Mouse (Mus musculus) colon, adult 2 months (tissue): ENCODE data around the gene Dpf1. TPM values are rescaled to one million over a fixed set of nuclear protein-coding genes. Genes with fewer than 3 reads are reported as not detected.

Experiments used
- polyA plus RNA-seq: library from polyadenylated mRNA; depleted of rRNA; stranded (reverse); fragments of >200 nt; gene quantifications from 2 replicates; pipeline ENCODE4 v1.2.3, GENCODE M21; 2012; rRNA removed

The Dpf1 gene
- 0.69 and 1.6 TPM in 2 replicates for polyA plus RNA-seq

GRCm38 (mm10) chr7:29303738-29304462 is at the start of gene Dpf1:
Gene Dpf1 (plus strand): TSS chr7:29303951.

GRCm38 (mm10) chr7:29281201-29282073 is 22.3 kb upstream of the Dpf1 start, which contains the start of gene Spint2:
Gene Spint2 (minus strand): TSS chr7:29281912.

GRCm38 (mm10) chr7:29288942-29289638 is 14.7 kb upstream of the Dpf1 start, which contains the start of gene Ppp1r14a:
Gene Ppp1r14a (plus strand): TSS chr7:29289308.

Other genes starting within 250 kb of the Dpf1 start
- gene Ryr1, start 178.8 kb upstream of the Dpf1 start, polyA plus RNA-seq = 0.17 and 0.20 TPM in 2 replicates
- 3.9 and 5.3 TPM in 2 replicates for gene Rasgrp4, start 169.1 kb upstream of the Dpf1 start, polyA plus RNA-seq
- 144 and 173 TPM in 2 replicates for gene Fam98c, start 147.7 kb upstream of the Dpf1 start, polyA plus RNA-seq
- 1.0 and 1.4 TPM in 2 replicates for gene Ggn, start 133.7 kb upstream of the Dpf1 start, polyA plus RNA-seq
- 4.0 and 4.4 TPM in 2 replicates for gene Spred3, start 133.5 kb upstream of the Dpf1 start, polyA plus RNA-seq
- 118 and 131 TPM in 2 replicates for gene Psmd8, start 123.2 kb upstream of the Dpf1 start, polyA plus RNA-seq
- gene Catsperg1, start 89.9 kb upstream of the Dpf1 start, polyA plus RNA-seq = 0.63 and 1.00 TPM in 2 replicates
- gene Kcnk6, start 71.4 kb upstream of the Dpf1 start, polyA plus RNA-seq = 110 and 162 TPM in 2 replicates
- 109 and 125 TPM in 2 replicates for gene Yif1b, start 65.6 kb upstream of the Dpf1 start, polyA plus RNA-seq
- gene 2200002D01Rik, start 55.5 kb upstream of the Dpf1 start, polyA plus RNA-seq = 415 and 444 TPM in 2 replicates
- gene Spint2, start 22.0 kb upstream of the Dpf1 start, polyA plus RNA-seq = 1,983 and 2,067 TPM in 2 replicates
- gene Ppp1r14a, start 14.6 kb upstream of the Dpf1 start, polyA plus RNA-seq = 157 and 212 TPM in 2 replicates
- 135 and 161 TPM in 2 replicates for gene Sipa1l3, start 214.7 kb downstream of the Dpf1 start, polyA plus RNA-seq